Mouse (Mus musculus) small intestine, adult 2 months (tissue): ENCODE results near the gene Cabp2.

Experiments
- CTCF ChIP-seq: fragments of 200-500 bp; IDR thresholded peaks from 2 replicates; pipeline ENCODE4 v1.5.1; 2012; ENCODE audit warnings: low read depth, mild to moderate bottlenecking, control low read depth, inconsistent platforms, low read length, moderate library complexity, mixed read lengths; ENCODE audit not compliant: insufficient replicate concordance, insufficient read length; ENCODE audit errors: extremely low read depth
- POLR2A ChIP-seq: fragments of 200-500 bp; IDR thresholded peaks from 2 replicates; pipeline ENCODE4 v1.6.1; 2012; ENCODE audit warnings: low read depth, mild to moderate bottlenecking, control low read depth, inconsistent platforms, low read length, moderate library complexity

GRCm38 (mm10) chr19:4080511-4081009 is 818 bp upstream of the Cabp2 start:
- TF ChIP-seq CTCF: peak; percentile 44; the same call in 1 of the 2 replicates
- TF ChIP-seq POLR2A: no peak
